Mouse (Mus musculus): Measurements from ENCODE around the gene Havcr1.
A peak's percentile ranks its signal among the peaks of the same experiment; 100 is the strongest.

GRCm38 (mm10) chr11:46697433-46698277 lies 37.2 kb upstream of the Havcr1 start:
- no peak for TF ChIP-seq CTCF (conservative IDR thresholded peaks at IDR 0.05 in 1 of 2, IDR thresholded peaks at IDR 0.05 in 1 of 2; ENCODE audit: low read depth in 2 of 2, low read length in 2 of 2)
- no peak for TF ChIP-seq ZKSCAN1 (IDR thresholded peaks at IDR 0.05; ENCODE audit: borderline replicate concordance, low read depth, low read length)
- peak; percentile 61 for TF ChIP-seq CHD1 (IDR thresholded peaks at IDR 0.05; ENCODE audit: low read depth, low read length)
- 0 out of 2 replicates have a peak, but pooled peaks have one; percentile 43 for TF ChIP-seq NELFE (IDR thresholded peaks at IDR 0.05; ENCODE audit: low read depth, low read length)
- no peak for TF ChIP-seq MAFK (IDR thresholded peaks at IDR 0.05; ENCODE audit: insufficient replicate concordance, low read length)
- TF ChIP-seq ZMIZ1 (IDR thresholded peaks at IDR 0.05; ENCODE audit: low read depth, low read length): no peak; the same call in 1 of the 2 replicates
- no peak for TF ChIP-seq JUN (IDR thresholded peaks at IDR 0.05; ENCODE audit: insufficient read depth, low read depth, low read length)
